Mouse (Mus musculus): ENCODE measurements around the gene Arhgap23. TPM values are rescaled to one million over a fixed set of nuclear protein-coding genes. Genes with fewer than 3 reads are reported as not detected.

Arhgap23 gene
- polyA plus RNA-seq, 1 experiment from 2014 or later = 8.5 TPM

- Histone ChIP-seq H3K9me3 (ENCODE audit: control insufficient read depth, low read length) (no peaks in the 10 kb centered on the region), H3K4me1 (replicated peaks; ENCODE audit: control insufficient read depth, insufficient read depth, low read length) (peaks cover 20% of the 10 kb centered on the region), H3K4me2 (replicated peaks) (peak overlapping the region; percentile 50), H3K27me3 (ENCODE audit: control insufficient read depth, insufficient read depth, low read length) (peaks cover 37% of the 10 kb centered on the region), H3K27ac (no peak overlapping the region), H3K9ac (peak overlapping the region; percentile 47), H3K4me3 (replicated peaks; ENCODE audit: low read length) (peak overlapping the region; percentile 33), H3K36me3 (replicated peaks; ENCODE audit: control insufficient read depth, insufficient read depth) (peaks cover 10% of the 10 kb centered on the region; the same call in 1 of the 2 replicates)
- WGBS = 1% methylated on average over 36 of the region's 37 CpGs
- ATAC-seq (ENCODE audit: low FRiP score) (no peak), DNase-seq (ENCODE audit: low spot score) (no peak)
These were observed 24.6 kb downstream of the Arhgap23 start for GRCm38 (mm10) chr11:97439935-97440334.

GRCm38 (mm10) chr11:97440441-97440881 lies 25.1 kb downstream of the Arhgap23 start:
- H3K36me3 ChIP-seq (replicated peaks; ENCODE audit: control insufficient read depth, insufficient read depth) = peaks cover 16% of the 10 kb centered on the region; the same call in 1 of the 2 replicates
- peaks cover 15% of the 10 kb centered on the region; the same call in 1 of the 2 replicates for H3K4me1 ChIP-seq (replicated peaks; ENCODE audit: control insufficient read depth, insufficient read depth, low read length)
- H3K27me3 ChIP-seq (ENCODE audit: control insufficient read depth, insufficient read depth, low read length) = peaks cover 37% of the 10 kb centered on the region
- WGBS = 4% methylated on average over 31 of the region's 34 CpGs
- DNase-seq (ENCODE audit: low spot score) (no peak), ATAC-seq (ENCODE audit: low FRiP score) (no peak)
- H3K9ac ChIP-seq = peak overlapping the region; percentile 47
- peak overlapping the region; percentile 33 for H3K4me3 ChIP-seq (replicated peaks; ENCODE audit: low read length)
- H3K9me3 ChIP-seq (ENCODE audit: control insufficient read depth, low read length) = no peaks in the 10 kb centered on the region
- peak overlapping the region; percentile 50 for H3K4me2 ChIP-seq (replicated peaks)
- H3K27ac ChIP-seq = no peak overlapping the region

DNA sequence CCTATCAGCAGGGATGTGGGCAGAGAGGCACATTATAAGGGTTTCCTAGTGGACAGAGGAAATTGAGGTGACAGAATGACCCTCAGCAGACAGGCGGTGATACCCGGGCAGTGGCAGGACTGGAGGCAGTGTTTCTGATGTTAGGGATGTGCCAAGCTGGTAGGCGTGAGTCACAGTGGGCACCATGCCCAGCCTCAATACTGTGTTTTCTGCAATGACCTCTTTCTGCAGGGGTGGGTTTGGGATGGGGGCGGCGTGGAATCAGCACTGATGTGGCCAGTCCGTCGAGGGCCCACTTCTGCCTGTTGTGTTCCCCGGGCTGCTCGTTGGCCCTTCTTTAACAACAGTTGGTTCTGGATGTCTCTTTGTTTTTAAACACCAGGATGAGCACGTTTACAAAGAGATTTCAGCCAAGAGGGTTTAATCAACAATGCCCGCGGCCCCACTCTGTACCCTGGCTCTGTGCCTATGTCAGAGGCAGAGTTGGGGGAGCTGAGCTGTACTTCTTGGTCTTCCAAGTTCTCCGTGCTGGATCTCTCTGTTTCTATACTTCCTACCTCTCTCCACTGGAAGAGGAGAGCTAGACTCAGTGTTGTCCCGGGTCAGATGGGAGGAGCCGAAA lies 25.8 kb downstream of the Arhgap23 start:
- ATAC-seq (ENCODE audit: low FRiP score) = no peak
- Histone ChIP-seq H3K4me1 (replicated peaks; ENCODE audit: control insufficient read depth, insufficient read depth, low read length) (peaks cover 14% of the 10 kb centered on the region; the same call in 1 of the 2 replicates), H3K27ac (no peak overlapping the region), H3K4me2 (replicated peaks) (peak overlapping the region; percentile 50), H3K9me3 (ENCODE audit: control insufficient read depth, low read length) (no peaks in the 10 kb centered on the region), H3K27me3 (ENCODE audit: control insufficient read depth, insufficient read depth, low read length) (peaks cover 37% of the 10 kb centered on the region), H3K36me3 (replicated peaks; ENCODE audit: control insufficient read depth, insufficient read depth) (peaks cover 22% of the 10 kb centered on the region; the same call in 1 of the 2 replicates), H3K4me3 (replicated peaks; ENCODE audit: low read length) (peak overlapping the region; percentile 33), H3K9ac (0 out of 2 replicates have a peak overlapping the region, but pooled peaks have one; percentile 47)
- 42% methylated on average over 15 of the region's 15 CpGs for WGBS
- no peak for DNase-seq (ENCODE audit: low spot score)

GRCm38 (mm10) chr11:97441658-97442125 lies 26.4 kb downstream of the Arhgap23 start:
- H3K4me1 ChIP-seq (replicated peaks; ENCODE audit: control insufficient read depth, insufficient read depth, low read length) = peaks cover 14% of the 10 kb centered on the region; the same call in 1 of the 2 replicates
- H3K4me2 ChIP-seq (replicated peaks) = 0 out of 2 replicates have a peak overlapping the region, but pooled peaks have one; percentile 50
- ATAC-seq (ENCODE audit: low FRiP score) = no peak
- H3K27me3 ChIP-seq (ENCODE audit: control insufficient read depth, insufficient read depth, low read length) = peaks cover 37% of the 10 kb centered on the region
- H3K36me3 ChIP-seq (replicated peaks; ENCODE audit: control insufficient read depth, insufficient read depth) = peaks cover 22% of the 10 kb centered on the region; the same call in 1 of the 2 replicates
- no peak overlapping the region for H3K27ac ChIP-seq
- H3K9me3 ChIP-seq (ENCODE audit: control insufficient read depth, low read length) = no peaks in the 10 kb centered on the region
- H3K4me3 ChIP-seq (replicated peaks; ENCODE audit: low read length) = no peak overlapping the region
- WGBS = 14% methylated on average over 3 of the region's 3 CpGs
- no peak for DNase-seq (ENCODE audit: low spot score)
- H3K9ac ChIP-seq = no peak overlapping the region

- Histone ChIP-seq H3K4me1 (replicated peaks; ENCODE audit: control insufficient read depth, insufficient read depth, low read length) (peaks cover 14% of the 10 kb centered on the region; the same call in 1 of the 2 replicates), H3K4me2 (replicated peaks) (no peak overlapping the region), H3K27ac (no peak overlapping the region), H3K9ac (no peak overlapping the region), H3K9me3 (ENCODE audit: control insufficient read depth, low read length) (no peaks in the 10 kb centered on the region), H3K27me3 (ENCODE audit: control insufficient read depth, insufficient read depth, low read length) (peaks cover 36% of the 10 kb centered on the region), H3K4me3 (replicated peaks; ENCODE audit: low read length) (no peak overlapping the region), H3K36me3 (replicated peaks; ENCODE audit: control insufficient read depth, insufficient read depth) (peaks cover 23% of the 10 kb centered on the region; the same call in 1 of the 2 replicates)
- no peak for ATAC-seq (ENCODE audit: low FRiP score)
- DNase-seq (ENCODE audit: low spot score) = no peak
- WGBS = 86% methylated on average over 11 of the region's 11 CpGs
These were observed 27.8 kb downstream of the Arhgap23 start for GRCm38 (mm10) chr11:97442891-97443675.

DNA sequence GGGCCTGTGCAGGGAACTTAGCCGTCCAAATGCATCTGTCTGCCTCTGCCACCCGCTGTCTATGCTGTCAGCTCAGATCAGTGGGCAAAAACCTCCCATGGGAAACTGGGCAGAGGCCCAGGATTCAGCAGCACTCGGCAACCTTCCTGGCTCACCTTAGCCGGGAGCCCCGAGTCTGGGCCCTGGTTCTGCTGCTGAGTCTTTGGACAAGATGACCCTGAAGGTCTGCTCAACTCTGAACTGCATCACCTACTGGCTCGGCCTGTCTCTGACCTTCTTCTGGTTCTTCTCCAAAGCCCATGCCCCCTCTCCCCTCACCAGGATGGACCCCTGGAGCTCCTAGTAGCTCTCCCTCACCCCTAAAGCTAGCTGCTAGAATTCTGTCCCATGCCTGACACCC lies 30.3 kb downstream of the Arhgap23 start:
- DNase-seq (ENCODE audit: low spot score) (no peak), ATAC-seq (ENCODE audit: low FRiP score) (no peak)
- Histone ChIP-seq H3K27me3 (ENCODE audit: control insufficient read depth, insufficient read depth, low read length) (peaks cover 13% of the 10 kb centered on the region), H3K36me3 (replicated peaks; ENCODE audit: control insufficient read depth, insufficient read depth) (peaks cover 26% of the 10 kb centered on the region; the same call in 1 of the 2 replicates), H3K4me2 (replicated peaks) (no peak overlapping the region), H3K4me3 (replicated peaks; ENCODE audit: low read length) (no peak overlapping the region), H3K27ac (no peak overlapping the region), H3K9ac (no peak overlapping the region), H3K9me3 (ENCODE audit: control insufficient read depth, low read length) (no peaks in the 10 kb centered on the region), H3K4me1 (replicated peaks; ENCODE audit: control insufficient read depth, insufficient read depth, low read length) (peaks cover 20% of the 10 kb centered on the region)
- WGBS = 70% methylated on average over 6 of the region's 6 CpGs

DNA sequence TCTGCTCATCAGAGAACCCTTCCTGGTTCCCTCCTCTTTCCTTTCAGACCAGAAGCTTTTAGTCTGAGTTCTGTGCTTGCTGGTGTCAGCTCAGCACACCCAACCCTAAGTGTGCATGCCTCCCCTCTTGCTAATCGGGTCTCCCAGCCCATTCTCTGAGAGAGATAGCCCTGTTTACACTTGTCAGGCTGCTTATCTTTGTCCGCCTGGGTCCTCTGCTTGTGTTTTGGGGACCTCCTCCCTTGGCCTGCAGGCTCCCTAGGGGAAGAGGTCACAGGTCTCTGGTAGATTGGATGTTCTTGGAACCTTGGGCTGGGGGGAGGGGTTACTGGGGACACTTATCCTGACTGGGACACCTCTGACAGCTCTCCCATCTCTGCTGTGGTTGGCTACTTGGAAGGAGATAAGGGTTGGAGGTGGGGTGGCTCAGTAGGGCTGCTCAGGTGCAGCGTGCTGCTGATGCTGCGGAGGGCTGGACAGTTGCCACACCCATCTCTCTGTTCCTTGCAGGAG lies 30.7 kb downstream of the Arhgap23 start:
- Histone ChIP-seq H3K27me3 (ENCODE audit: control insufficient read depth, insufficient read depth, low read length) (peaks cover 9% of the 10 kb centered on the region), H3K9ac (no peak overlapping the region), H3K36me3 (replicated peaks; ENCODE audit: control insufficient read depth, insufficient read depth) (peaks cover 26% of the 10 kb centered on the region; the same call in 1 of the 2 replicates), H3K4me2 (replicated peaks) (no peak overlapping the region), H3K4me3 (replicated peaks; ENCODE audit: low read length) (no peak overlapping the region), H3K27ac (no peak overlapping the region), H3K9me3 (ENCODE audit: control insufficient read depth, low read length) (no peaks in the 10 kb centered on the region), H3K4me1 (replicated peaks; ENCODE audit: control insufficient read depth, insufficient read depth, low read length) (peaks cover 23% of the 10 kb centered on the region)
- DNase-seq (ENCODE audit: low spot score) = no peak
- no peak for ATAC-seq (ENCODE audit: low FRiP score)
- 61% methylated on average over 4 of the region's 4 CpGs for WGBS

DNA sequence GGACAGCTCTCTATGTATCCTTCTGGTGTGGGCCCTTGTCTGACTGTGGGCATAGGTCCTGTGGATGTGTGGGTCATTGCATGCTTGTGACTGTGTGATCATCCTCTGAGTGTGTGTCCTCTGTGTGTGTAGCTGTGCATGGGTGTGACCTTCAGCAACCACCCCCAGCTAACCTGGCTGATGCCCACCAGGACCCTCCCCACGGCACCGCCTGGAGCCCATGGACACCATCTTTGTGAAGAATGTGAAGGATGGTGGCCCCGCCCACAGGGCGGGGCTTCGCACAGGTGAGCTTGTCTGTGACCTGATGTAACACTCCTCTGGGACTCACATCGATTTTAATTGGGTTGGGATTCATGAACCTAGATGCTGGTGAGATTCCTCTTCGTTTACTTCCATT lies 32.6 kb downstream of the Arhgap23 start:
- peaks cover 41% of the 10 kb centered on the region for H3K36me3 ChIP-seq (replicated peaks; ENCODE audit: control insufficient read depth, insufficient read depth)
- ATAC-seq (ENCODE audit: low FRiP score) = no peak
- no peaks in the 10 kb centered on the region for H3K9me3 ChIP-seq (ENCODE audit: control insufficient read depth, low read length)
- H3K4me1 ChIP-seq (replicated peaks; ENCODE audit: control insufficient read depth, insufficient read depth, low read length) = peaks cover 34% of the 10 kb centered on the region
- no peak overlapping the region for H3K27ac ChIP-seq
- no peak overlapping the region for H3K4me3 ChIP-seq (replicated peaks; ENCODE audit: low read length)
- no peak for DNase-seq (ENCODE audit: low spot score)
- no peak overlapping the region for H3K4me2 ChIP-seq (replicated peaks)
- H3K9ac ChIP-seq = no peak overlapping the region
- no peaks in the 10 kb centered on the region for H3K27me3 ChIP-seq (ENCODE audit: control insufficient read depth, insufficient read depth, low read length)
- 84% methylated on average over 7 of the region's 7 CpGs for WGBS

All from hindbrain, embryonic 14.5 days (tissue).